Mouse (Mus musculus): ENCODE data around the gene Hes6. TPM values are rescaled to one million over a fixed set of nuclear protein-coding genes. Genes with fewer than 3 reads are reported as not detected.

Hes6 gene
- polyA plus RNA-seq, 1 experiment: 9.2 TPM

GRCm38 (mm10) chr1:91455661-91456161 lies 41.9 kb upstream of the Hes6 start:
- peaks cover 10% of the 10 kb centered on the region for H3K4me1 ChIP-seq (ENCODE audit: control insufficient read depth, insufficient read depth, low read length)
- peak overlapping the region; percentile 64 for H3K27ac ChIP-seq (ENCODE audit: insufficient read depth, low read length)
- TF ChIP-seq CTCF (IDR thresholded peaks at IDR 0.05; ENCODE audit: borderline replicate concordance, insufficient read depth, low read length) (no peak), POLR2A (IDR thresholded peaks at IDR 0.05; ENCODE audit: low read depth, low read length) (no peak)
- no peak overlapping the region for H3K4me3 ChIP-seq (ENCODE audit: insufficient read depth, low read length)

DNA sequence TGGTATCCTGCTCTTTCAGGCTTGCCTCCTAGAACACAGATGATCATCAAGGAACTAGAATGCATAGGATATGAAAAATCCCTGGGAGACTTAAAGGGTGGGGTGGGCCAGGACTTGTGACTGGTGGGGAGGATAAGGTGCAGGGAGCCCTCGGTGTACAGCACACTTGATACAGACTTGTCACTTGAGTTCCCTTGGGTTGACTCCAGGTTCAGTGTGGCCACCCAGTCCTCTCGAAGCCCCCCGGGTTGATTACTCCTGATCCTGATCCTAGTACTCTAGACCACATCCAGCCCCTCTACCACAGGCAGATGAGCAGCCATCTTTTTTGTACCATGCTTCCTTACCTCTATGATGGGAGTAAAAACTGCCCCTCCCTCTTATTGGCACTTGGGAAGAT lies 41.1 kb upstream of the Hes6 start:
- H3K4me1 ChIP-seq (ENCODE audit: control insufficient read depth, insufficient read depth, low read length): peaks cover 8% of the 10 kb centered on the region
- TF ChIP-seq CTCF (IDR thresholded peaks at IDR 0.05; ENCODE audit: borderline replicate concordance, insufficient read depth, low read length): no peak
- no peak for TF ChIP-seq POLR2A (IDR thresholded peaks at IDR 0.05; ENCODE audit: low read depth, low read length)
- H3K4me3 ChIP-seq (ENCODE audit: insufficient read depth, low read length): no peak overlapping the region
- no peak overlapping the region for H3K27ac ChIP-seq (ENCODE audit: insufficient read depth, low read length)

DNA sequence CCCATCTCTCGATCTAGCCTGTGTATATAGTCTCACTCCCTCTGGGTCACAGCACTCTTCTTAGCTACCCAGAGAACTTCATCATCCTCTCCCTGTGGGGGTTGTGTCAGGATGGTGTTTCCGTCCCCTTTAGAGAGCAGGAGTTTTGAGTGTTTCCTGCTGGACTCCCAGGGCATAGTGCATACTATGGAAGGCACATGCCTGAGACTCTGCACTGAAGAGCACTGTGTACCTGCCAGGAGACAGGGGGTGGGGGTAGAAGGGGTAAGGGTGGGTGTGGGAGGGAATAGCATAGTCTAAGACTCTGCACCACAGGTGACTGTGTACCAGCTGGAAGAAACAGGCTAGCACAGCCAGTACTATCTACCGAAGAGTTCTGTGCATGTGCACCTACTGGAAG lies 40.5 kb upstream of the Hes6 start:
- no peak overlapping the region for H3K27ac ChIP-seq (ENCODE audit: insufficient read depth, low read length)
- peaks cover 8% of the 10 kb centered on the region for H3K4me1 ChIP-seq (ENCODE audit: control insufficient read depth, insufficient read depth, low read length)
- no peak overlapping the region for H3K4me3 ChIP-seq (ENCODE audit: insufficient read depth, low read length)
- TF ChIP-seq POLR2A (IDR thresholded peaks at IDR 0.05; ENCODE audit: low read depth, low read length) (no peak), CTCF (IDR thresholded peaks at IDR 0.05; ENCODE audit: borderline replicate concordance, insufficient read depth, low read length) (no peak)

DNA sequence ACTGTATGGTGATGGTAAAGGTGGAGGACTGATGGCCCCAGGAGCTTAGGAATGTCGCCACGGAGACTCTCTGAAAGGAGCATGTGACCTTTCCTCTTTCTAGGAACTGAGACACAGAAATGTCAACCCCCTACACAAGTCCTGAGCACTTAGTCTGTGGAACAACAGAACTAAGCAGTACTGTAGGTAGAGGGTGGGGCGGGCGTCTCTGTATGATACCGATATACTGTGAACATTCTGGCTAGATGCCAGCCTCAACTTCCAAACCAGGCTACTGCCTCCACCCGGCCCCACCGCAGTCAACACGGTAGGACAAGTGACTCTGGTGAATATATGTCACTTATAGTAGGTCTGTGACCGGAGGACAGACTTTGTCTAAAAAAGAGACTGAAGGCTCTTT lies 40.1 kb upstream of the Hes6 start:
- no peak for TF ChIP-seq POLR2A (IDR thresholded peaks at IDR 0.05; ENCODE audit: low read depth, low read length)
- TF ChIP-seq CTCF (IDR thresholded peaks at IDR 0.05; ENCODE audit: borderline replicate concordance, insufficient read depth, low read length): no peak
- Histone ChIP-seq H3K4me1 (ENCODE audit: control insufficient read depth, insufficient read depth, low read length) (peaks cover 8% of the 10 kb centered on the region), H3K27ac (ENCODE audit: insufficient read depth, low read length) (no peak overlapping the region), H3K4me3 (ENCODE audit: insufficient read depth, low read length) (no peak overlapping the region)

DNA sequence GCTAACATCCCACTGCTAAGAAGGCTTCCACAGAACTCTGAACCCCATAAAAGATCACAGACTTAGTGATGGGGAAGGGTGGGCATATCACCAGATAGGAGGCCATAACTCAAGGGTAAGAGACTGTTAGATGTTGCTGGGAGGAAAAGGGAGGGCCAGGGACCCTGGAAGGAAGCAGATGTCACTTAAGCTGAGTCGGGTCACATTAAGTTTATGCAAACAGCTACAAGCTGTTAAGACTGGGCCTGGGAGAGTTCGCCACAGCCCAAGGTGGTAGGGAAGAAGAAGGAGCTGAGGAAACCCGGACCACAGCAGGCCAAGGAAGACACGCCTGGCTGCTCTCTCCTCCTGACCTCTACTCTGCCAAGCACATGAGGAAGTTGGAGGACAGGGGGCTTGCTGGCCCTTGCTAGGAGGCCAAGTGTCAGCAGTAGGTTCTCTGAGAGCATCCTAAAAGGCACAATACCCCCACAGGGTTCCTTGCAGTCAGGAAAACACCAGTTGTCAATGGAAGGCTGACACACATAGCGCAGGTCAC lies 37.8 kb upstream of the Hes6 start:
- peaks cover 5% of the 10 kb centered on the region for H3K4me1 ChIP-seq (ENCODE audit: control insufficient read depth, insufficient read depth, low read length)
- no peak overlapping the region for H3K27ac ChIP-seq (ENCODE audit: insufficient read depth, low read length)
- no peak overlapping the region for H3K4me3 ChIP-seq (ENCODE audit: insufficient read depth, low read length)
- TF ChIP-seq POLR2A (IDR thresholded peaks at IDR 0.05; ENCODE audit: low read depth, low read length) (no peak), CTCF (IDR thresholded peaks at IDR 0.05; ENCODE audit: borderline replicate concordance, insufficient read depth, low read length) (no peak)

DNA sequence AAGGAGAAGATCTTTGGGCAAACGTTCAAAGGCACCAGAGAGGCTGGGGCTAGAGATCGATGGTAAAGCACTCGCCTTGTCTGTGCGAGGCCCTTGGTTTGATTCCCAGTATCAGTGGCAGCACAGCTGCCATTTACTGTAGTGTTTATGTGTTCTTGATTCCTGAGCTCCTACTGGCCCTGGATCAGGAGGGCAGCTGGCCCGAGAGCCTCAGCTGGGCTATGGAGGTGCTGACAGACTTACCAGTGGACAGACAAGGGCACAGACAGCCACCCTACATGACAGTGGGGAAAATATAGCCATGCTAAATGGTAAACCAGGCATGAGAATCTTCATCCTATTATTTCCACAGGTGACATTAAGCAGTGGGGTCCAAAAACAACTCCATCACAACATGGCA lies 37.0 kb upstream of the Hes6 start:
- Histone ChIP-seq H3K4me3 (ENCODE audit: insufficient read depth, low read length) (no peak overlapping the region), H3K27ac (ENCODE audit: insufficient read depth, low read length) (no peak overlapping the region), H3K4me1 (ENCODE audit: control insufficient read depth, insufficient read depth, low read length) (peaks cover 5% of the 10 kb centered on the region)
- TF ChIP-seq CTCF (IDR thresholded peaks at IDR 0.05; ENCODE audit: borderline replicate concordance, insufficient read depth, low read length) (no peak), POLR2A (IDR thresholded peaks at IDR 0.05; ENCODE audit: low read depth, low read length) (no peak)

- Histone ChIP-seq H3K4me1 (ENCODE audit: control insufficient read depth, insufficient read depth, low read length) (peaks cover 5% of the 10 kb centered on the region), H3K4me3 (ENCODE audit: insufficient read depth, low read length) (no peak overlapping the region), H3K27ac (ENCODE audit: insufficient read depth, low read length) (no peak overlapping the region)
- TF ChIP-seq CTCF (IDR thresholded peaks at IDR 0.05; ENCODE audit: borderline replicate concordance, insufficient read depth, low read length) (no peak), POLR2A (IDR thresholded peaks at IDR 0.05; ENCODE audit: low read depth, low read length) (no peak)
Observed at GRCm38 (mm10) chr1:91448688-91449087, 34.9 kb upstream of the Hes6 start.

GRCm38 (mm10) chr1:91446511-91446910 lies 32.7 kb upstream of the Hes6 start:
- peaks cover 5% of the 10 kb centered on the region for H3K4me1 ChIP-seq (ENCODE audit: control insufficient read depth, insufficient read depth, low read length)
- peak overlapping the region; percentile 1; the same call in 1 of the 2 replicates for H3K27ac ChIP-seq (ENCODE audit: insufficient read depth, low read length)
- TF ChIP-seq POLR2A (IDR thresholded peaks at IDR 0.05; ENCODE audit: low read depth, low read length): no peak
- no peak for TF ChIP-seq CTCF (IDR thresholded peaks at IDR 0.05; ENCODE audit: borderline replicate concordance, insufficient read depth, low read length)
- H3K4me3 ChIP-seq (ENCODE audit: insufficient read depth, low read length): no peak overlapping the region

DNA sequence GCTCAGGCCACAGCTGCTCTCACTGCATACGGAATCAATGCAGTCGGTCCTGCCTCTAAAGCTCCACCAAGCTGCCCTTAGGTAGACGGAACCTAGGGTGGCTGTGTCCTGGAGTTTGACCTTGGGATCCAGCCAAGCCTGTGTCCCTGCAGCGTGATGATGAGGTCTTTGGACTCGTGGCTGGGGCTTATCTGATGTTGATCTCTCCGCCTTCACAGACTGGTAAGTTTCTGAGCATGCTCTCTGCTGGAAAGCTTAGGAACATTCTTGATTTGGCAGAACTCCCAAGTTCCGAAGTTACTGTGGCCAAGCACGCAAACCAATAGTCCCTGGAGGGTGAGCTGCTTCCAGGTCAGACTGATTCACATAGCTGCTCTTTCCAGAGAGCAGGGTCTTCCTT lies 32.2 kb upstream of the Hes6 start:
- Histone ChIP-seq H3K4me3 (ENCODE audit: insufficient read depth, low read length) (no peak overlapping the region), H3K4me1 (ENCODE audit: control insufficient read depth, insufficient read depth, low read length) (peaks cover 5% of the 10 kb centered on the region), H3K27ac (ENCODE audit: insufficient read depth, low read length) (no peak overlapping the region)
- TF ChIP-seq POLR2A (IDR thresholded peaks at IDR 0.05; ENCODE audit: low read depth, low read length) (no peak), CTCF (IDR thresholded peaks at IDR 0.05; ENCODE audit: borderline replicate concordance, insufficient read depth, low read length) (no peak)

DNA sequence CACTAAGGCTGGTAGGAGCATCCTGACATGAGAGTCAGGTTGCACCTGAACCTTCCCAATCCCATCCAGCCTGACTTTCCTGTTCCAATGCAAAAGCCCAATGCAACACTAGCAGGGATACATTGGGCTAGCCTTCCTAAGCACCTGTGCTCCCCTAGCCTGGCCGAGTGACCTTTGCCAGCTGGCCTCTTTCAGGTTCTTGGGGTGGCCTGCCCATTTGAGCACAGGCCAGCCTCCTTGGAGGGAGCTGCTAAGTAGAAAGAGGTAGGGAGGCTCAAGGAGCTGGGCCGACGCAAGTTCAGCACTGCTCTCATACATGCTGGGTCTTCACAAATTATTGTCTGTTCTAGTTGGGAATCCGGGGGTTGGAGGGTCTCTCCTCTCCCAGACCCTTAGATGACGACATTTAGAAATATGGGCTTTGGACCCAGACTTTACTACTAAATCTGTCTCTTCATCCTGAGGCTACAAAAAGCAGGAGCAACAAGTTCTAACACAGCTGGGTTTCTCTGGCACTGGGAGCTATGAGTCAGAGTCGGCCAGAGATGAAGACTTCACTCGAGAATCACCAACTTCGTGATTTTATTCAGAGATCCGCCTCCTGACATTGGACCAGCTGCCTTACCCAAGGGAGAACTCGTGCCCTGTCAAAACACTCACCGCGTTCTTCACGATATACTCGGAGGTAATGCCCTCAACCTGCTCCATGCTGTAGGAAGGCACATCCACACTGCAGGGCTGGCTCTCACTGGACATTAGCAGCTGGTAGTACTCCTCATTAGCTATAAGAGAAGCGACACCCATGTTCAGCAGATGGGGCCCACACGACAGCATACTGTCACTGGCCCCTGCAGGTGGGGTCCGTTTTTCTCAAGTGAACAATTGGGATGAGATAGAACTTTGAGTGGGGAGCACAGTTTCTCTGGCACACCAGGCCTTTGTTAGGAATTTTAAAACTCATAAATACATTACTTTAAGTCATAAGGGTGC lies 31.3 kb upstream of the Hes6 start:
- H3K27ac ChIP-seq (ENCODE audit: insufficient read depth, low read length): no peak overlapping the region
- peaks cover 5% of the 10 kb centered on the region for H3K4me1 ChIP-seq (ENCODE audit: control insufficient read depth, insufficient read depth, low read length)
- TF ChIP-seq CTCF (IDR thresholded peaks at IDR 0.05; ENCODE audit: borderline replicate concordance, insufficient read depth, low read length): no peak
- no peak overlapping the region for H3K4me3 ChIP-seq (ENCODE audit: insufficient read depth, low read length)

Measured in embryonic fibroblast, embryonic 13.5 days (primary cell).